Comparison of ENCODE assay signal across 7 mouse cellular contexts in the genomic region with DNA sequence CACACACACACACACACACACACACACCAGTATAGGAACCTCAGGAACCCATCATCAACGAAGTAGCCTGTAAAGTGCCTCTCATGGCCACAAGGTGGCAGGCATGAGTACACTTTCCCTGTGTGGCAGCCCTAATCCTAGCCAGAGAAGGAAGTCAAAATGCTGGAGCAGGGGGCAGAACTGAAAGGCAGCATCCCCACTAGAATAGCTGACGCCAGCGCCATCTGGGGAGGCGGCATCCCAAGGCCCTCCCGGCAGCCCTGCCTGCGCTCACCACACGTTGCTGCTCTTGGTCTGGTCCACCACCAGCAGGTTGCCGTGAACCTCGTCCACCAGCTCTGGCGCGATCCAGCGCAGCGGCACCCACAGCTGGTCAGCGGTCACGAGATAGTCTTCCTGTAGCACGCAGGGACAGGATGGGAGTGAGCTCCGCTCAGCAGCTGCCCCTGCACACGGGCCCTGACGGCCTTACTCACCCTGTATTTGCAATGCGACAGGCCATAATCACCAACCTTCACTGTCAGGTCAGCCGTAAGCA. TPM values are rescaled to one million over a fixed set of nuclear protein-coding genes. Genes with fewer than 3 reads are reported as not detected.
DNase-seq lines count a peak whose midpoint lies in the region; ATAC-seq and TF ChIP-seq lines count a peak whose summit lies in the region.

No protein-coding gene starts in this region.

- peak overlapping the region; percentile 69 for H3K4me2 ChIP-seq in intestine, postnatal 0 days (replicated peaks; ENCODE audit: low read depth)
- H3K4me2 ChIP-seq in midbrain, embryonic 11.5 days = peak overlapping the region; percentile 53

- no peaks in the 10 kb centered on the region for H3K9me3 ChIP-seq in intestine, postnatal 0 days (ENCODE audit: control insufficient read depth)
- no peaks in the 10 kb centered on the region for H3K9me3 ChIP-seq in midbrain, embryonic 11.5 days (ENCODE audit: control insufficient read depth, low read length)

- H3K9ac ChIP-seq in intestine, postnatal 0 days (ENCODE audit: low read depth, low read length) = no peak overlapping the region
- peak overlapping the region; percentile 61 for H3K9ac ChIP-seq in midbrain, embryonic 11.5 days (ENCODE audit: low read length)

- H3K27me3 ChIP-seq in intestine, postnatal 0 days (replicated peaks; ENCODE audit: control insufficient read depth, insufficient read depth, low read length) = peaks cover 10% of the 10 kb centered on the region; the same call in 1 of the 2 replicates
- no peaks in the 10 kb centered on the region; the same call in none of the 2 replicates for H3K27me3 ChIP-seq in midbrain, embryonic 11.5 days (ENCODE audit: control insufficient read depth, insufficient read depth, low read length)

- H3K27ac ChIP-seq in intestine, postnatal 0 days (ENCODE audit: low read depth, low read length) = no peak overlapping the region
- H3K27ac ChIP-seq in midbrain, embryonic 11.5 days (ENCODE audit: low read depth, low read length) = no peak overlapping the region

- peak; percentile 52 for ATAC-seq in intestine, postnatal 0 days
- ATAC-seq in midbrain, embryonic 11.5 days (ENCODE audit: low FRiP score) = peak; percentile 70

- no peaks in the 10 kb centered on the region for H3K36me3 ChIP-seq in intestine, postnatal 0 days (ENCODE audit: control insufficient read depth, insufficient read depth)
- no peaks in the 10 kb centered on the region for H3K36me3 ChIP-seq in midbrain, embryonic 11.5 days (ENCODE audit: control insufficient read depth, insufficient read depth, low read length)

- whole genome bisulfite sequencing in intestine, postnatal 0 days = 7% methylated on average over 21 of the region's 21 CpGs
- WGBS in midbrain, embryonic 11.5 days = 21% methylated on average over 21 of the region's 21 CpGs

- peak; percentile 88 for DNase-seq in adrenal gland, postnatal 14 days
- peak; percentile 90 for DNase-seq in embryo, embryonic 11 days
- peak; percentile 68 to 72 for DNase-seq in gastrocnemius, postnatal 36 days
- DNase-seq in left cerebral cortex, postnatal 36 days (ENCODE audit: low spot score in 2 of 2) = peak; percentile 86
- peak; percentile 98 for DNase-seq in midbrain, embryonic 11.5 days (ENCODE audit: low spot score, missing footprints)
- peak; percentile 48 for DNase-seq in spleen, adult 12 weeks (ENCODE audit: low spot score)

- TF ChIP-seq CTCF in intestine, postnatal 0 days (IDR thresholded peaks at IDR 0.05; ENCODE audit: low read depth) = peak; percentile 95

- no peaks in the 10 kb centered on the region for H3K4me1 ChIP-seq in intestine, postnatal 0 days (replicated peaks; ENCODE audit: control insufficient read depth, insufficient read depth, low read length)
- H3K4me1 ChIP-seq in midbrain, embryonic 11.5 days (ENCODE audit: control insufficient read depth, insufficient read depth, low read length) = peaks cover 8% of the 10 kb centered on the region

- peak overlapping the region; percentile 34 for H3K4me3 ChIP-seq in intestine, postnatal 0 days (ENCODE audit: low read depth, low read length)
- peak overlapping the region; percentile 27; the same call in 1 of the 2 replicates for H3K4me3 ChIP-seq in midbrain, embryonic 11.5 days (ENCODE audit: low read depth, low read length)

- intact Hi-C loops in gastrocnemius, postnatal 36 days (cut with DNase I) = no loop called here
- intact Hi-C loops in left cerebral cortex, postnatal 36 days (cut with DNase I) = loop anchor here (2.0 to 5.0 kb wide), 3 partner anchors 34 to 86 kb away; a partner anchor contains a TSS

RNA-seq across cellular contexts. Expression of a gene that starts 33.7 kb away (rescaled TPM):
- total RNA-seq in adrenal gland, postnatal 14 days (2021) = 13.7 and 15.7 TPM in 2 replicates
- total RNA-seq in gastrocnemius, postnatal 36 days (2021) = 1 to 10 TPM; 3.2 to 4.1 TPM
- polyA plus RNA-seq in intestine, postnatal 0 days (2015; fragmentation: Nextera tagmentation; extraction: Ambion mirVana) = 1.6 and 1.7 TPM in 2 replicates
- total RNA-seq in left cerebral cortex, postnatal 36 days (2021) = 100 to 1,000 TPM; 206 to 217 TPM
- 1.3 TPM in 2 replicates for polyA plus RNA-seq in midbrain, embryonic 11.5 days (2014; fragmentation: Nextera tagmentation; extraction: Ambion mirVana)

Comparison
In these comparisons a context has a peak if more than half of its experiments do, and no peak if none do; other contexts are left out.
1. DNase-seq: peak in every context shown above with its lines; median percentile 98 in midbrain, embryonic 11.5 days; 90 in embryo, embryonic 11 days; 88 in adrenal gland, postnatal 14 days; 86 in left cerebral cortex, postnatal 36 days; 70 in gastrocnemius, postnatal 36 days; 48 in spleen, adult 12 weeks.
2. RNA of a gene that starts 33.7 kb away (total RNA-seq): 206 to 217 TPM in left cerebral cortex, postnatal 36 days; 13.7 to 15.7 TPM in adrenal gland, postnatal 14 days and 3.2 to 4.1 TPM in gastrocnemius, postnatal 36 days; every median in the first group is over 10 times any median in the second.